Mouse (Mus musculus): ENCODE results near the gene Iqcf6.
A peak's percentile ranks its signal among the peaks of the same experiment; 100 is the strongest.

DNA sequence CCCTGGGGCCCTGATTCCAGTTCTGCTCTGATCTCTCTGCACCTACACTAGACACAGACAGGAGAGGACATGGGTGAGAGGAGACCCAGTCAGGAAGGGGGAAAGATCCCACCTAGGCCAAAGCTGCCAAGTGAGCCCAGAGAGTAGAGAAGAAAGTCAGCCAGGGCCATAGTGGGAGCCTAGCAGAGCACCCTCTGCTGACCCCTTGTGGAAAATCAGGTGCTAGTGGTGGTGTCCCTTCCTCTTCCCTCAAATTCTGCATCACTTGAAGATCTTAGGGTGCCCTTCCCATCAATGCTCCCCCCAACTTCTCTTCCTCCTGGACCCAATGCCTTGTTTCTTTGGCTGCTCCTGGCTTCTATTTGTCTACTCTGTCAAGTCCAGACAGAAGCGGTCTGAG is 26.3 kb downstream of the Iqcf6 start:
- TF ChIP-seq CTCF (conservative IDR thresholded peaks at IDR 0.05; ENCODE audit: low read length) = 0 out of 2 replicates have a peak, but pooled peaks have one; percentile 5
- no peak for TF ChIP-seq POU5F1 (IDR thresholded peaks at IDR 0.05; ENCODE audit: borderline replicate concordance, low read length)

Data from E14TG2a.4 (cell line).